ENCODE assay signal across 11 mouse cellular contexts in genomic region chr8:25329791-25330190, GRCm38 (mm10).
DNase-seq lines count a peak whose midpoint lies in the region; ATAC-seq and TF ChIP-seq lines count a peak whose summit lies in the region.
"Had no signal": no experiment of that assay in that cellular context is flagged by ENCODE, and none has a peak within 500 bp of the region (broad histone marks: within the 10 kb centered on the region; RNA-seq: fewer than 3 reads in every experiment).

No protein-coding gene starts in this region.

- DNase-seq in gastrocnemius, adult 2 months: peak; percentile 56
- DNase-seq in gastrocnemius, postnatal 10 days: no peak
- peak; percentile 59 for DNase-seq in kidney, postnatal 0 days (ENCODE audit: low spot score)
- DNase-seq in kidney, postnatal 14 days: no peak
- DNase-seq in limb, embryonic 10.5 days (ENCODE audit: low spot score): no peak
- DNase-seq in lung, postnatal 36 days: peak; percentile 59
- DNase-seq in right cerebral cortex, postnatal 36 days (ENCODE audit: low spot score in 2 of 2): no peak
- no peak for DNase-seq in frontal cortex, adult 2 months (ENCODE audit: extremely low spot score in 1 of 2, low spot score in 1 of 2)
- DNase-seq: cerebellum, adult 11 months; thymus, adult 18-20 months had no signal

- no peak overlapping the region for H3K4me3 ChIP-seq in gastrocnemius, adult 2 months
- H3K4me3 ChIP-seq in kidney, postnatal 0 days (replicated peaks; ENCODE audit: low read depth, low read length): no peak overlapping the region
- H3K4me3 ChIP-seq in limb, embryonic 10.5 days: no peak overlapping the region
- H3K4me3 ChIP-seq: neural tube, embryonic 15.5 days had no signal

- no peak for ATAC-seq in kidney, postnatal 0 days (replicated peaks; ENCODE audit: low FRiP score, low read depth)

- TF ChIP-seq CTCF in gastrocnemius, adult 2 months (IDR thresholded peaks at IDR 0.05): no peak
- no peak for TF ChIP-seq CTCF in kidney, postnatal 0 days (IDR thresholded peaks at IDR 0.05; ENCODE audit: low read depth)

- no peak overlapping the region for H3K4me2 ChIP-seq in kidney, postnatal 0 days (ENCODE audit: low read length)
- H3K4me2 ChIP-seq: neural tube, embryonic 15.5 days had no signal

- intact Hi-C loops in gastrocnemius, adult 2 months (cut with DNase I): no loop called here

- 41% methylated on average over 1 of the region's 1 CpGs for WGBS in kidney, postnatal 0 days
- WGBS in limb, embryonic 10.5 days: 60% methylated on average over 1 of the region's 1 CpGs

- peak overlapping the region; percentile 41; the same call in 1 of the 2 replicates for H3K27ac ChIP-seq in gastrocnemius, adult 2 months
- H3K27ac ChIP-seq in kidney, postnatal 0 days: no peak overlapping the region
- peak overlapping the region; percentile 22; the same call in 1 of the 2 replicates for H3K27ac ChIP-seq in limb, embryonic 10.5 days
- H3K27ac ChIP-seq: neural tube, embryonic 15.5 days had no signal

- H3K9ac ChIP-seq in kidney, postnatal 0 days (ENCODE audit: low read depth, low read length): no peak overlapping the region
- H3K9ac ChIP-seq: neural tube, embryonic 15.5 days had no signal

- H3K4me1 ChIP-seq in kidney, postnatal 0 days (replicated peaks; ENCODE audit: insufficient read depth, low read length): peaks cover 14% of the 10 kb centered on the region
- peaks cover 56% of the 10 kb centered on the region for H3K4me1 ChIP-seq in limb, embryonic 10.5 days

- H3K9me3 ChIP-seq in kidney, postnatal 0 days (replicated peaks; ENCODE audit: low read length): no peaks in the 10 kb centered on the region
- H3K9me3 ChIP-seq in limb, embryonic 10.5 days (replicated peaks): no peaks in the 10 kb centered on the region
- H3K9me3 ChIP-seq: neural tube, embryonic 15.5 days had no signal

- no peaks in the 10 kb centered on the region for H3K27me3 ChIP-seq in kidney, postnatal 0 days (ENCODE audit: insufficient read depth, low read length)
- H3K27me3 ChIP-seq in limb, embryonic 10.5 days (ENCODE audit: low read depth, poor library complexity, severe bottlenecking): no peaks in the 10 kb centered on the region
- H3K27me3 ChIP-seq: neural tube, embryonic 15.5 days had no signal

- no peaks in the 10 kb centered on the region for H3K36me3 ChIP-seq in kidney, postnatal 0 days (ENCODE audit: insufficient read depth, low read length)
- H3K36me3 ChIP-seq in limb, embryonic 10.5 days: no peaks in the 10 kb centered on the region
- H3K36me3 ChIP-seq: neural tube, embryonic 15.5 days had no signal

Comparison
In these comparisons a context has a peak if more than half of its experiments do, and no peak if none do; other contexts are left out.
1. DNase-seq: peak in gastrocnemius, adult 2 months (single experiment), kidney, postnatal 0 days (single experiment) and lung, postnatal 36 days (single experiment); none in gastrocnemius, postnatal 10 days (single experiment), kidney, postnatal 14 days (single experiment), limb, embryonic 10.5 days (single experiment), right cerebral cortex, postnatal 36 days (0 of 2) and frontal cortex, adult 2 months (0 of 2).